Mouse (Mus musculus) testis, adult 2 months (tissue): ENCODE data around the gene Cdkn2c.

Experiments used
- CTCF ChIP-seq: fragments of 200-500 bp; IDR thresholded peaks from 2 replicates; pipeline ENCODE4 v1.5.1; 2012; ENCODE audit warnings: low read depth, mild to moderate bottlenecking, inconsistent platforms, low read length, moderate library complexity; ENCODE audit not compliant: control insufficient read depth, insufficient read depth, insufficient replicate concordance
- POLR2A ChIP-seq: fragments of 200-500 bp; IDR thresholded peaks from 2 replicates; pipeline ENCODE4 v1.6.1; 2012; ENCODE audit warnings: low read depth, mild to moderate bottlenecking, inconsistent platforms, low read length, moderate library complexity; ENCODE audit not compliant: control insufficient read depth

GRCm38 (mm10) chr4:109665982-109666460, 968 bp downstream of the Cdkn2c start:
- TF ChIP-seq CTCF: no peak
- no peak; the same call in 1 of the 2 replicates for TF ChIP-seq POLR2A
